Mouse (Mus musculus) lung, postnatal 25 days (tissue): ENCODE measurements around the gene Kctd12.

Source experiments
- DNase-seq: peaks from one replicate; pipeline ENCODE4 v3.0.0; 2022; ENCODE audit warnings: low spot score

Gene Kctd12

DNA sequence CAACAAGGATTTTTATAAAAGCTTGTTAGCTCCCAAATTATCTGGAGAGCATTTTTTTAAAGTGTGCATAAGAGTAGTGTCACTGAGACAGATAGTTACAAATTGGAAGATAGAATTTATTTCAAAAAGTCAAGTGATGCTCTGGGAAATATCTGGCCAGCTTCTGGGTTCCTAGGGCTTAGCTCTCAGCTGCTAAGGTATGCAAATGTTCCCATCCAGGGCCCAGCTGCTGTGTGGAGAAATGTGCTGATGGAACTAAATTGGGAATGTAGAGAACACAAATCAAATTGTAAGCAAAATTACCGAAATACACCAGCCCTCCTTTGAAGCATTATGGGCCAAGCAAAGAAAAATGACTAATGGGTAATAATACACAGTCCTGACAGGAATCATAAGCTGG lies 16.6 kb downstream of the Kctd12 start:
- no peak for DNase-seq

DNA sequence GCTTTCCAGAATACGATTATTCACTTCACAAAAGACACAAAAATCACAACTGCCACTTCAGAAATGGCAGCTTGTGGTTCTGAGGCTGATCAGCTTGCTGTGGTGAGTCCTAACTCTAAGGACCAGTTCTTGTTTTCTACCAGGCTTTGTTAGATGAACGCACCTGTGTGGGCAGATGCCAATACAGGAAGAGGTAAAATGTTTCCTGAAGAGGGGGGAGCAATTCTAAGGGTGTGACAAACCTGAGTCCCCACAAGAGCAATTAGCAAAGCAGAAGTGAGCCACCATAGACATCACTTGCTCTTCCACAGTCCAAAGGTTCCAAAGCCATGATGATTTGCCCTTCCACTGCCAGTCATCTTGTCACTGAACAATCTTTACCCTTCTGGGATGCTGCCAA lies 20.4 kb downstream of the Kctd12 start:
- no peak for DNase-seq

GRCm38 (mm10) chr14:102953511-102953910 lies 28.9 kb downstream of the Kctd12 start:
- no peak for DNase-seq

GRCm38 (mm10) chr14:102951974-102952373 lies 30.5 kb downstream of the Kctd12 start:
- DNase-seq, result no peak

- DNase-seq, result no peak
These were observed 34.6 kb downstream of the Kctd12 start for GRCm38 (mm10) chr14:102947796-102948195.

- no peak for DNase-seq
These were observed 40.1 kb downstream of the Kctd12 start for GRCm38 (mm10) chr14:102942222-102942843.

- DNase-seq, result no peak
These were observed 47.6 kb downstream of the Kctd12 start for GRCm38 (mm10) chr14:102934878-102935277.

GRCm38 (mm10) chr14:102930933-102931332 lies 51.5 kb downstream of the Kctd12 start:
- DNase-seq, result no peak

- DNase-seq, result no peak
These were observed 52.9 kb downstream of the Kctd12 start for GRCm38 (mm10) chr14:102929545-102929944.

GRCm38 (mm10) chr14:102927847-102928466 lies 54.5 kb downstream of the Kctd12 start:
- no peak for DNase-seq
